Mouse (Mus musculus) midbrain, embryonic 15.5 days (tissue): ENCODE measurements at regions not wholly inside any gene's neighbourhood (a gene's known extent, or its start where the extent isn't known, plus 50 kb on each side); places are given as distances from the start of the nearest gene placed in this dataset.
A peak's percentile ranks its signal among the peaks of the same experiment; 100 is the strongest.

Source experiments
- ATAC-seq: fragments of 200-750 bp; cut with Nextera tagmentation; replicated peaks from 2 replicates; pipeline ENCODE4 v1.8.0; 2017; ENCODE audit warnings: moderate TSS enrichment
- H3K27ac ChIP-seq: fragments of 300-500 bp; sonication (generic); 2 replicates; pipeline ENCODE4 v1.5.1; 2015; ENCODE audit warnings: mild to moderate bottlenecking, inconsistent platforms
- H3K27me3 ChIP-seq: fragments of 300-500 bp; sonication (generic); replicated peaks from 2 replicates; pipeline ENCODE4 v1.6.1; 2015; ENCODE audit warnings: inconsistent platforms
- H3K36me3 ChIP-seq: fragments of 300-500 bp; sonication (generic); replicated peaks from 2 replicates; pipeline ENCODE4 v1.6.1; 2015; ENCODE audit warnings: inconsistent platforms
- H3K4me1 ChIP-seq: fragments of 300-500 bp; sonication (generic); 2 replicates; pipeline ENCODE4 v1.6.1; 2015; ENCODE audit warnings: inconsistent platforms
- H3K4me2 ChIP-seq: fragments of 300-500 bp; sonication (generic); 2 replicates; pipeline ENCODE4 v1.6.1; 2015; ENCODE audit warnings: inconsistent platforms, mild to moderate bottlenecking, moderate library complexity
- H3K4me3 ChIP-seq: fragments of 300-500 bp; sonication (generic); 2 replicates; pipeline ENCODE4 v1.5.1; 2015; ENCODE audit warnings: mild to moderate bottlenecking, inconsistent platforms
- H3K9ac ChIP-seq: fragments of 300-500 bp; sonication (generic); 2 replicates; pipeline ENCODE4 v1.6.1; 2015; ENCODE audit warnings: mild to moderate bottlenecking, inconsistent platforms
- H3K9me3 ChIP-seq: fragments of 300-500 bp; sonication (generic); 2 replicates; pipeline ENCODE4 v1.6.1; 2016; ENCODE audit warnings: inconsistent platforms
- WGBS: fragments of 180-500 bp; shearing (Covaris S2); methylation state at CpG from one replicate; pipeline ENCODE4 v1.1.7; 2015; ENCODE audit warnings: mixed read lengths; 5-methylcytosine and 5-hydroxymethylcytosine counted together

GRCm38 (mm10) chr3:33902431-33902830 lies 58.3 kb upstream of the Ccdc39 start:
- no peak for ATAC-seq
- Histone ChIP-seq H3K9me3 (no peaks in the 10 kb centered on the region), H3K9ac (no peak overlapping the region), H3K4me1 (peaks cover 23% of the 10 kb centered on the region), H3K4me3 (no peak overlapping the region), H3K27me3 (no peaks in the 10 kb centered on the region; the same call in 1 of the 2 replicates), H3K36me3 (no peaks in the 10 kb centered on the region), H3K27ac (no peak overlapping the region), H3K4me2 (no peak overlapping the region)
- 71% methylated on average over 2 of the region's 2 CpGs for WGBS

- Histone ChIP-seq H3K4me2 (no peak overlapping the region), H3K4me1 (peaks cover 23% of the 10 kb centered on the region), H3K36me3 (no peaks in the 10 kb centered on the region), H3K9ac (no peak overlapping the region), H3K27me3 (no peaks in the 10 kb centered on the region; the same call in 1 of the 2 replicates), H3K4me3 (no peak overlapping the region), H3K27ac (no peak overlapping the region), H3K9me3 (no peaks in the 10 kb centered on the region)
- 43% methylated on average over 8 of the region's 8 CpGs for WGBS
- peak; percentile 48; the same call in 1 of the 2 replicates for ATAC-seq
Measured at GRCm38 (mm10) chr3:33903326-33903725, 59.2 kb upstream of the Ccdc39 start.

GRCm38 (mm10) chr3:33903816-33904215 lies 59.7 kb upstream of the Ccdc39 start:
- WGBS: 50% methylated on average over 4 of the region's 4 CpGs
- Histone ChIP-seq H3K36me3 (no peaks in the 10 kb centered on the region), H3K27ac (0 out of 2 replicates have a peak overlapping the region, but pooled peaks have one; percentile 21), H3K9ac (no peak overlapping the region), H3K4me3 (no peak overlapping the region), H3K4me1 (peaks cover 23% of the 10 kb centered on the region), H3K27me3 (no peaks in the 10 kb centered on the region; the same call in 1 of the 2 replicates), H3K9me3 (no peaks in the 10 kb centered on the region), H3K4me2 (no peak overlapping the region)
- ATAC-seq: no peak

- ATAC-seq: peak; percentile 84
- Histone ChIP-seq H3K4me3 (peak overlapping the region; percentile 12; the same call in 1 of the 2 replicates), H3K36me3 (no peaks in the 10 kb centered on the region), H3K4me1 (peaks cover 23% of the 10 kb centered on the region), H3K9me3 (no peaks in the 10 kb centered on the region), H3K4me2 (peak overlapping the region; percentile 32), H3K27ac (peak overlapping the region; percentile 60), H3K9ac (0 out of 2 replicates have a peak overlapping the region, but pooled peaks have one; percentile 16), H3K27me3 (no peaks in the 10 kb centered on the region; the same call in 1 of the 2 replicates)
- WGBS: 46% methylated on average over 22 of the region's 22 CpGs
Measured at GRCm38 (mm10) chr3:33904854-33905678, 61.0 kb upstream of the Ccdc39 start.

GRCm38 (mm10) chr3:33905679-33906007 lies 61.5 kb upstream of the Ccdc39 start:
- no peaks in the 10 kb centered on the region for H3K9me3 ChIP-seq
- 33% methylated on average over 5 of the region's 5 CpGs for WGBS
- H3K36me3 ChIP-seq: no peaks in the 10 kb centered on the region
- H3K4me2 ChIP-seq: peak overlapping the region; percentile 32
- peaks cover 23% of the 10 kb centered on the region for H3K4me1 ChIP-seq
- H3K9ac ChIP-seq: no peak overlapping the region
- ATAC-seq: peak; percentile 66
- no peaks in the 10 kb centered on the region; the same call in 1 of the 2 replicates for H3K27me3 ChIP-seq
- H3K27ac ChIP-seq: peak overlapping the region; percentile 60
- H3K4me3 ChIP-seq: no peak overlapping the region

GRCm38 (mm10) chr3:33907061-33907460 lies 63.0 kb upstream of the Ccdc39 start:
- H3K36me3 ChIP-seq: no peaks in the 10 kb centered on the region

GRCm38 (mm10) chr3:33911559-33911958 lies 67.4 kb upstream of the Ccdc39 start:
- H3K4me2 ChIP-seq: no peak overlapping the region
- no peak for ATAC-seq
- WGBS: 85% methylated on average over 9 of the region's 9 CpGs
- no peak overlapping the region for H3K27ac ChIP-seq
- H3K27me3 ChIP-seq: no peaks in the 10 kb centered on the region
- H3K4me1 ChIP-seq: no peaks in the 10 kb centered on the region
- H3K4me3 ChIP-seq: no peak overlapping the region
- H3K36me3 ChIP-seq: no peaks in the 10 kb centered on the region
- no peaks in the 10 kb centered on the region for H3K9me3 ChIP-seq
- no peak overlapping the region for H3K9ac ChIP-seq

More at GRCm38 (mm10) chr3:33907061-33907460, 63.0 kb upstream of the Ccdc39 start:
- Histone ChIP-seq H3K27ac (no peak overlapping the region), H3K4me2 (no peak overlapping the region), H3K9me3 (no peaks in the 10 kb centered on the region), H3K4me1 (peaks cover 23% of the 10 kb centered on the region), H3K27me3 (no peaks in the 10 kb centered on the region), H3K9ac (no peak overlapping the region), H3K4me3 (no peak overlapping the region)
- ATAC-seq: no peak
- WGBS: 91% methylated on average over 8 of the region's 8 CpGs

- no peak for ATAC-seq
- H3K9ac ChIP-seq: no peak overlapping the region
- H3K9me3 ChIP-seq: no peaks in the 10 kb centered on the region
- 93% methylated on average over 5 of the region's 5 CpGs for WGBS
- H3K4me1 ChIP-seq: no peaks in the 10 kb centered on the region
- H3K36me3 ChIP-seq: no peaks in the 10 kb centered on the region
- no peak overlapping the region for H3K4me3 ChIP-seq
- H3K27ac ChIP-seq: no peak overlapping the region
- no peaks in the 10 kb centered on the region for H3K27me3 ChIP-seq
- no peak overlapping the region for H3K4me2 ChIP-seq
Measured at GRCm38 (mm10) chr3:33913470-33913869, 69.4 kb upstream of the Ccdc39 start.

- 72% methylated on average over 9 of the region's 9 CpGs for WGBS
- Histone ChIP-seq H3K4me2 (no peak overlapping the region), H3K36me3 (no peaks in the 10 kb centered on the region), H3K27me3 (no peaks in the 10 kb centered on the region), H3K27ac (no peak overlapping the region), H3K9me3 (no peaks in the 10 kb centered on the region), H3K4me3 (no peak overlapping the region), H3K4me1 (no peaks in the 10 kb centered on the region), H3K9ac (no peak overlapping the region)
- ATAC-seq: no peak
Measured at GRCm38 (mm10) chr3:33914386-33914785, 70.3 kb upstream of the Ccdc39 start.

GRCm38 (mm10) chr3:33915777-33916176 lies 71.7 kb upstream of the Ccdc39 start:
- no peaks in the 10 kb centered on the region for H3K27me3 ChIP-seq
- H3K36me3 ChIP-seq: no peaks in the 10 kb centered on the region
- H3K4me3 ChIP-seq: no peak overlapping the region

GRCm38 (mm10) chr3:33916318-33916717 lies 72.2 kb upstream of the Ccdc39 start:
- Histone ChIP-seq H3K27ac (no peak overlapping the region), H3K27me3 (no peaks in the 10 kb centered on the region), H3K4me2 (no peak overlapping the region), H3K9ac (no peak overlapping the region), H3K4me1 (no peaks in the 10 kb centered on the region), H3K36me3 (no peaks in the 10 kb centered on the region), H3K9me3 (no peaks in the 10 kb centered on the region), H3K4me3 (no peak overlapping the region)
- 81% methylated on average over 10 of the region's 10 CpGs for WGBS
- ATAC-seq: no peak

More at GRCm38 (mm10) chr3:33915777-33916176, 71.7 kb upstream of the Ccdc39 start:
- no peak overlapping the region for H3K4me2 ChIP-seq
- H3K4me1 ChIP-seq: no peaks in the 10 kb centered on the region
- H3K9me3 ChIP-seq: no peaks in the 10 kb centered on the region
- H3K27ac ChIP-seq: no peak overlapping the region
- H3K9ac ChIP-seq: no peak overlapping the region
- ATAC-seq: no peak

- H3K36me3 ChIP-seq: no peaks in the 10 kb centered on the region
Measured at GRCm38 (mm10) chr3:33916818-33917217, 72.7 kb upstream of the Ccdc39 start.

GRCm38 (mm10) chr3:33918785-33919184 lies 74.7 kb upstream of the Ccdc39 start:
- Histone ChIP-seq H3K27me3 (no peaks in the 10 kb centered on the region), H3K4me3 (no peak overlapping the region), H3K4me1 (no peaks in the 10 kb centered on the region), H3K4me2 (no peak overlapping the region), H3K9me3 (no peaks in the 10 kb centered on the region), H3K27ac (no peak overlapping the region), H3K9ac (no peak overlapping the region), H3K36me3 (no peaks in the 10 kb centered on the region)
- ATAC-seq: peak; percentile 75; the same call in 1 of the 2 replicates
- WGBS: 6% methylated on average over 10 of the region's 10 CpGs

More at GRCm38 (mm10) chr3:33916818-33917217, 72.7 kb upstream of the Ccdc39 start:
- H3K9ac ChIP-seq: no peak overlapping the region
- H3K4me3 ChIP-seq: no peak overlapping the region
- no peaks in the 10 kb centered on the region for H3K4me1 ChIP-seq
- H3K4me2 ChIP-seq: no peak overlapping the region
- H3K27me3 ChIP-seq: no peaks in the 10 kb centered on the region
- ATAC-seq: no peak
- WGBS: 93% methylated on average over 6 of the region's 6 CpGs
- H3K9me3 ChIP-seq: no peaks in the 10 kb centered on the region
- no peak overlapping the region for H3K27ac ChIP-seq
